Mouse (Mus musculus): ENCODE measurements at regions not wholly inside any gene's neighbourhood (a gene's known extent, or its start where the extent isn't known, plus 50 kb on each side); places are given as distances from the start of the nearest gene placed in this dataset.

DNA sequence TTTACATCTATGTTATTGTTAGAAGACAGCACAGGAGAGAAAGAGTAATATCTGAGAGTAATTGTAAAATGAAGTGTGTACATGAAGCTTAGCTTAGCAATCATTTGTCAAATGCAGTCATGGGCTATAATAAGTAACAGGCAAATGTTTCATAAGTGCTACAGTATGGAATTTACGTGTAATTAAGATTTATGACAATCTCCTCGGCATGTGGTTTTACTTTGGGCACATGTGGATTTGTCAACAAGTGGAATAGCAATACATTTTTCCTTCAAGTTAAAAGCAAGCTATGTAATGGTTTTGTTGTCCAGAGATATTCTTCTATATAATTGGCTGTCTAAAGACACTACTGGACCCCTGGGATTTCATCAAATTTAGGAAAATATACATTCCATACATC is 577.9 kb upstream of the N6amt1 start:
- no peak for TF ChIP-seq CTCF (conservative IDR thresholded peaks at IDR 0.05; ENCODE audit: insufficient read depth, insufficient read length, low read depth, low read length)
- TF ChIP-seq POLR2A (IDR thresholded peaks at IDR 0.05; ENCODE audit: low read depth, low read length) = no peak
- no peaks in the 10 kb centered on the region for H3K36me3 ChIP-seq (ENCODE audit: control insufficient read depth, insufficient read depth, low read length)
- WGBS = 49% methylated on average over 2 of the region's 2 CpGs

DNA sequence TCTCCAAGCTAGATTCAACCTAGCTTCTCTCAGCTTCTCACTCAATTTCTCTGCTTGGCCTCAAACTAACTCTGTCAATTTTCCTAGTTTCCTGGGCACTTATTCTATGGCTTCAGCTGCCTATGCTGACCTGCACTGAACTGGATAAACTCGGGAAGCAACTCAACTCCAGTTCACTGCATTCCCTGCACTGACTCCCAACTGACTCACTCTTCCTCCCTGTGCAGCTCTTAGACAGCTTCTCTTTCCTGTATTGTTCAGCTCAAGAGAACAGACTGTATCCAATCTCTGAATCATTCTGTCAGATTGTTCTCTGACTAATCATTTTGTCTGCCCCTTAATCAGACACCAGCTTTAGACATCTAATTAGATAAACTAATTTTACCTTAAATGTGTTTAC is 581.4 kb upstream of the N6amt1 start:
- H3K4me3 ChIP-seq (ENCODE audit: insufficient read depth, low read depth, low read length) = no peak overlapping the region
- no peaks in the 10 kb centered on the region for H3K27me3 ChIP-seq (replicated peaks; ENCODE audit: control insufficient read depth, insufficient read depth, low read length)
- no peaks in the 10 kb centered on the region for H3K36me3 ChIP-seq (ENCODE audit: control insufficient read depth, insufficient read depth, low read length)
- TF ChIP-seq CTCF (conservative IDR thresholded peaks at IDR 0.05; ENCODE audit: insufficient read depth, insufficient read length, low read depth, low read length) = no peak
- no peak for TF ChIP-seq POLR2A (IDR thresholded peaks at IDR 0.05; ENCODE audit: low read depth, low read length)
- no peaks in the 10 kb centered on the region for H3K4me1 ChIP-seq (ENCODE audit: control insufficient read depth, insufficient read depth, low read length)
- WGBS = 30% methylated on average over 1 of the region's 1 CpGs
- H3K27ac ChIP-seq (ENCODE audit: insufficient read depth, low read depth, low read length) = no peak overlapping the region
- DNase-seq = no peak

More for the DNA sequence above, 577.9 kb upstream of the N6amt1 start:
- H3K4me1 ChIP-seq (ENCODE audit: control insufficient read depth, insufficient read depth, low read length) = no peaks in the 10 kb centered on the region
- no peak for DNase-seq
- no peaks in the 10 kb centered on the region for H3K27me3 ChIP-seq (replicated peaks; ENCODE audit: control insufficient read depth, insufficient read depth, low read length)
- H3K4me3 ChIP-seq (ENCODE audit: insufficient read depth, low read depth, low read length) = no peak overlapping the region
- no peak overlapping the region for H3K27ac ChIP-seq (ENCODE audit: insufficient read depth, low read depth, low read length)

DNA sequence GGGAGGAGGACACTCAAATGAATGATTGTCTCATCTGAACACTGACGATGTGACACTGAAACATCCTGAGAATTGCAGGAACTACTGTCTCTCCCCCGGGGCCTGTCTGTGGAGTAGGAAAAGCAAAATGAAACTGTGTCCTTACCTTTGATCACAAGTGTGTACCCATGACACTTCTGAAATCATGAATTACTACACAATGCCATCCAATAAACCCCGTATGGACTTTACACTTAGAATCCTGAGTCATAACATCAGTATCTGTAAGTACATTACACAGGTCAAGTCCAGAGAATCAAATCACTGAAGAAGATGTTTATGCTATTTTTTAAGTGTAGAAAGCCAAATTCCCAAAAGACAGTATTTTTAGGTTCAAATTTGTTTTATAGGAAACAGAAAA is 585.1 kb upstream of the N6amt1 start:
- no peaks in the 10 kb centered on the region for H3K4me1 ChIP-seq (ENCODE audit: control insufficient read depth, insufficient read depth, low read length)
- no peak overlapping the region for H3K4me3 ChIP-seq (ENCODE audit: insufficient read depth, low read depth, low read length)
- 73% methylated on average over 3 of the region's 3 CpGs for WGBS
- H3K27ac ChIP-seq (ENCODE audit: insufficient read depth, low read depth, low read length) = no peak overlapping the region
- no peaks in the 10 kb centered on the region for H3K36me3 ChIP-seq (ENCODE audit: control insufficient read depth, insufficient read depth, low read length)
- TF ChIP-seq POLR2A (IDR thresholded peaks at IDR 0.05; ENCODE audit: low read depth, low read length) (no peak), CTCF (conservative IDR thresholded peaks at IDR 0.05; ENCODE audit: insufficient read depth, insufficient read length, low read depth, low read length) (no peak)
- H3K27me3 ChIP-seq (replicated peaks; ENCODE audit: control insufficient read depth, insufficient read depth, low read length) = no peaks in the 10 kb centered on the region
- DNase-seq = no peak

DNA sequence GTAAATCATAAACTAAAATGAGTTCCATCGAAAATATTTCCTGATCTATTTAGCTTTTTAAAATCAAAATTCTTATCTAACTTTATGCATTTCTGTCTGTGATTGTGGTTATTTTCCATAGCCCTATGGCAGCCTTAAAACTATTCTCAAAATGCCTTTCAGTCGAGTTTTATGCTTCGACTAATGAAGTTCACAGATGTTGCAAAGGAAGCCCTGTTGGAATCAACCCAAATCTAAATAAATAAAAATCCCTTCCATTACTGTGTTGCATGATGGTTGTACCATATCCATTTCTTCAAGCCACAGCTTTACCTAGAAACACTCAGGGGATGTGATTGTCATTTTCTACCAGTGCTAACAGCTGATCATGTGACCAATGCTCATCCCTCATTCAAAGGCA is 585.6 kb upstream of the N6amt1 start:
- WGBS = 55% methylated on average over 3 of the region's 3 CpGs
- DNase-seq = no peak
- H3K27ac ChIP-seq (ENCODE audit: insufficient read depth, low read depth, low read length) = no peak overlapping the region

DNA sequence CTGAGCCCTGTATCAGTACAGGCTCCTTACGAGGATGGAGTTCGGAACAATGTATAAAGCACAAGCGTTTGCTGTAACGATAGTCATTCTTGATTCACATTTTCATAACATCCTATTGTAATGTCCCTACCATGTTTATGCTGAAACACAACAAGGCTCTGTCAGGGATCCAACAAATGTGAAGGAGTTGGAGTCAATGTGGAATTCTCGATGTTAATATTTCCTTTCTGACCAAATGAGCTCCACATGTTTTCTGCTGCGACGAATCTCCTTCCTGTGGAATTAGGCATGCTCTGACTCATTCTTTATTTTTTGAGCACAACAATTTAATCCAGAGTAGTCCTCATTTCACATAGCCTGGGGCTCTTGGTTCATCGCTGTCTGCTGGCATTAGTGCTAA is 588.0 kb upstream of the N6amt1 start:
- Histone ChIP-seq H3K27me3 (replicated peaks; ENCODE audit: control insufficient read depth, insufficient read depth, low read length) (no peaks in the 10 kb centered on the region), H3K36me3 (ENCODE audit: control insufficient read depth, insufficient read depth, low read length) (no peaks in the 10 kb centered on the region), H3K4me3 (ENCODE audit: insufficient read depth, low read depth, low read length) (no peak overlapping the region), H3K4me1 (ENCODE audit: control insufficient read depth, insufficient read depth, low read length) (no peaks in the 10 kb centered on the region), H3K27ac (ENCODE audit: insufficient read depth, low read depth, low read length) (no peak overlapping the region)
- TF ChIP-seq POLR2A (IDR thresholded peaks at IDR 0.05; ENCODE audit: low read depth, low read length) = no peak
- no peak for TF ChIP-seq CTCF (conservative IDR thresholded peaks at IDR 0.05; ENCODE audit: insufficient read depth, insufficient read length, low read depth, low read length)
- no peak for DNase-seq
- 80% methylated on average over 8 of the region's 8 CpGs for WGBS

More for the DNA sequence above, 585.6 kb upstream of the N6amt1 start:
- Histone ChIP-seq H3K27me3 (replicated peaks; ENCODE audit: control insufficient read depth, insufficient read depth, low read length) (no peaks in the 10 kb centered on the region), H3K36me3 (ENCODE audit: control insufficient read depth, insufficient read depth, low read length) (no peaks in the 10 kb centered on the region), H3K4me3 (ENCODE audit: insufficient read depth, low read depth, low read length) (no peak overlapping the region), H3K4me1 (ENCODE audit: control insufficient read depth, insufficient read depth, low read length) (no peaks in the 10 kb centered on the region)
- TF ChIP-seq POLR2A (IDR thresholded peaks at IDR 0.05; ENCODE audit: low read depth, low read length) (no peak), CTCF (conservative IDR thresholded peaks at IDR 0.05; ENCODE audit: insufficient read depth, insufficient read length, low read depth, low read length) (no peak)

DNA sequence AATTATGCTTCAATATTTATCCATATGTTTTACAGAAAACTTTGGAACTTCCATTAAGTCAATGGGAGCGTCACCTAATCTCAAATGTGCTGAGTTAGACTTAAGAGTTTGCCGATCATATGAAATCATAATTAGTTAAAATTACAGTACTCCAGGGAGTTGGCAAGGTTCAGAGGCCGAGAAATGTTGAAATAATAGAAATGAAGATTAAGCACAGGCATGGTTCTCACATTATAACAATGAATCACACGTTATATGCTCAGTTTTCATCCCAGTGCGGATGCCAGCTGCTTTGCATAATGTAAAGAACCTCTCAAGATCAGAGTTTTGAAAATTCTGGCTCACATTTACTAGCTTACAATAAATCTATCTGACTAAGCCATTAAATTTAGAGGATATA is 612.7 kb upstream of the N6amt1 start:
- no peaks in the 10 kb centered on the region for H3K36me3 ChIP-seq (ENCODE audit: control insufficient read depth, insufficient read depth, low read length)
- TF ChIP-seq CTCF (conservative IDR thresholded peaks at IDR 0.05; ENCODE audit: insufficient read depth, insufficient read length, low read depth, low read length) (no peak), POLR2A (IDR thresholded peaks at IDR 0.05; ENCODE audit: low read depth, low read length) (no peak)
- DNase-seq = no peak
- H3K27me3 ChIP-seq (replicated peaks; ENCODE audit: control insufficient read depth, insufficient read depth, low read length) = no peaks in the 10 kb centered on the region
- 82% methylated on average over 5 of the region's 5 CpGs for WGBS
- no peak overlapping the region for H3K27ac ChIP-seq (ENCODE audit: insufficient read depth, low read depth, low read length)
- H3K4me1 ChIP-seq (ENCODE audit: control insufficient read depth, insufficient read depth, low read length) = no peaks in the 10 kb centered on the region
- no peak overlapping the region for H3K4me3 ChIP-seq (ENCODE audit: insufficient read depth, low read depth, low read length)

DNA sequence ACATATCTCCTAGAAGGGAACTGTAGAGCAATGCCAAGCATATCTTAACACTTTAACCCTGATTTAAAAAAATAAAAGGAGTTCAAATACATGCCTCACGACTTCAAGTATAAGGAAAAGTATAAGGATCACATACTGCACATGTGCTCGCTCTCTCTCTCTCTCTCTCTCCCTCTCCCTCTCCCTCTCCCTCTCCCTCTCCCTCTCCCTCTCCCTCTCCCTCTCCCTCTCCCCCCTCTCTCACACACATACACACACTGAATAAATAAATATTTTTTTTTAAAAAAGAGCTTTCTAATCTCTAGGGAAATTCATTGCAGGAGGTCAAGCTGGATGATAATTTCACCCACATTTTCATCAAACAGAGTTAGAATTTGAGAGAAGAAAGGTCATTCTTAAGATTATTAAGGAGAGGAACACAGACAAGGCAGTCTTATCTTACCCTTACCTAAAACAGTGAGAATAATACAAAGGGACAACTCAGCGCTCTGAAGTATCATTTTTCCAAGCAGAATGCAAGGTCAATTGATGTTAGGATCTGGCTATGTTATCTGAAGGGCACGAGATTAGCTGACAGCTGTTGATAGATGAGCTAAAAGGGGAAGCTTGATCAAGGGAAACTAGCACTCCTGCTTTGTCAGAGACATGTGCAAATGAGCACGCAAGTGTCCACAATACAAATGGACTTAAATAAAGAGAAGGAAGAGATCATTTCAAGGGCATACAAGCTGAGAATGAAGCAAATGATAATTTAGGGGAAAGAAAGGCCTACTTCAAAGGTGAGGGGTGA is 634.8 kb upstream of the N6amt1 start:
- 59% methylated on average over 5 of the region's 5 CpGs for WGBS
- Histone ChIP-seq H3K27me3 (replicated peaks; ENCODE audit: control insufficient read depth, insufficient read depth, low read length) (no peaks in the 10 kb centered on the region), H3K36me3 (ENCODE audit: control insufficient read depth, insufficient read depth, low read length) (no peaks in the 10 kb centered on the region), H3K4me3 (ENCODE audit: insufficient read depth, low read depth, low read length) (no peak overlapping the region), H3K27ac (ENCODE audit: insufficient read depth, low read depth, low read length) (no peak overlapping the region), H3K4me1 (ENCODE audit: control insufficient read depth, insufficient read depth, low read length) (no peaks in the 10 kb centered on the region)
- TF ChIP-seq CTCF (conservative IDR thresholded peaks at IDR 0.05; ENCODE audit: insufficient read depth, insufficient read length, low read depth, low read length) (no peak), POLR2A (IDR thresholded peaks at IDR 0.05; ENCODE audit: low read depth, low read length) (no peak)
- DNase-seq = no peak

Measured in kidney, adult 2 months (tissue).